Mouse (Mus musculus) erythroblast, embryonic 14.5 days (primary cell): ENCODE results near the gene Gemin5.

Source experiments
- GATA1 ChIP-seq: IDR thresholded peaks from 2 replicates; pipeline ENCODE4 v1.6.1; 2012; ENCODE audit warnings: low read length, inconsistent platforms, mixed read lengths
- TAL1 ChIP-seq: IDR thresholded peaks from 3 replicates; pipeline ENCODE4 v1.6.1; 2012; ENCODE audit warnings: low read length, inconsistent platforms, mixed read lengths

GRCm38 (mm10) chr11:58136677-58137076 is 31.7 kb downstream of the Gemin5 start:
- TF ChIP-seq GATA1, result no peak
- no peak for TF ChIP-seq TAL1
